Mouse (Mus musculus) lung, adult 2 months (tissue): Measurements from ENCODE around the gene Prl8a8. TPM values are rescaled to one million over a fixed set of nuclear protein-coding genes. Genes with fewer than 3 reads are reported as not detected.

Experiments
- DNase-seq: peaks from one replicate; pipeline ENCODE4 v3.0.0; 2022
- H3K4me1 ChIP-seq: fragments of 200-500 bp; 2 replicates; pipeline ENCODE4 v1.6.1; 2011; ENCODE audit warnings: low read length; ENCODE audit not compliant: control insufficient read depth, insufficient read depth
- H3K4me3 ChIP-seq: fragments of 200-500 bp; replicated peaks from 2 replicates; pipeline ENCODE3; 2011; ENCODE audit warnings: low read depth, mild to moderate bottlenecking, control low read depth, low read length; ENCODE audit errors: extremely low read depth
- CTCF ChIP-seq: fragments of 200-500 bp; IDR thresholded peaks from 2 replicates; pipeline ENCODE4 v1.5.1; 2011; ENCODE audit warnings: mild to moderate bottlenecking, low read length, control low read depth; ENCODE audit not compliant: insufficient read depth
- POLR2A ChIP-seq: fragments of 200-500 bp; IDR thresholded peaks from 2 replicates; pipeline ENCODE4 v1.6.1; 2011; ENCODE audit warnings: low read depth, mild to moderate bottlenecking, control low read depth, low read length, borderline replicate concordance; ENCODE audit errors: extremely low read depth
- WGBS: fragments of 180-500 bp; shearing (Covaris S2); methylation state at CpG from one replicate; pipeline ENCODE4 v1.1.7; 2018; 5-methylcytosine and 5-hydroxymethylcytosine counted together
- polyA plus RNA-seq: library from polyadenylated mRNA; depleted of rRNA; stranded (reverse); fragments of >200 nt; gene quantifications from 2 replicates; pipeline ENCODE4 v1.2.3, GENCODE M21; 2012; rRNA removed

Prl8a8 gene
- not detected in 2 replicates for polyA plus RNA-seq

GRCm38 (mm10) chr13:27513117-27513516 is at the start of gene Prl8a8:
Prl8a8 (minus strand) TSS chr13:27513217.
- WGBS, result 87% methylated on average over 4 of the region's 4 CpGs
- TF ChIP-seq CTCF (no peak), POLR2A (no peak)

GRCm38 (mm10) chr13:27553336-27553735 is 40.3 kb upstream of the Prl8a8 start:
- TF ChIP-seq POLR2A, result no peak
- TF ChIP-seq CTCF, result no peak

More at GRCm38 (mm10) chr13:27513117-27513516, at the start of gene Prl8a8:
- no peak for DNase-seq
- Histone ChIP-seq H3K4me1 (no peaks in the 10 kb centered on the region), H3K4me3 (no peak within 1 kb of the TSS)

GRCm38 (mm10) chr13:27523156-27523555 is 10.1 kb upstream of the Prl8a8 start:
- Histone ChIP-seq H3K4me3 (no peak overlapping the region), H3K4me1 (no peaks in the 10 kb centered on the region)
- WGBS, result 80% methylated on average over 4 of the region's 4 CpGs
- TF ChIP-seq CTCF (no peak), POLR2A (no peak)
- DNase-seq, result no peak

More at GRCm38 (mm10) chr13:27553336-27553735, 40.3 kb upstream of the Prl8a8 start:
- H3K4me1 ChIP-seq, result no peaks in the 10 kb centered on the region
- no peak for DNase-seq
- H3K4me3 ChIP-seq, result no peak overlapping the region

- WGBS, result 90% methylated on average over 1 of the region's 1 CpGs
- Histone ChIP-seq H3K4me3 (no peak overlapping the region), H3K4me1 (no peaks in the 10 kb centered on the region)
- no peak for DNase-seq
- no peak for TF ChIP-seq POLR2A
- no peak for TF ChIP-seq CTCF
These were observed 5.4 kb downstream of the Prl8a8 start for GRCm38 (mm10) chr13:27507645-27508044.

Other genes with a start within 250 kb of the Prl8a8 start
- not detected in 2 replicates for gene Prl6a1, start 200.6 kb downstream of the Prl8a8 start, polyA plus RNA-seq
- not detected in 2 replicates for gene Prl8a2, start 167.5 kb downstream of the Prl8a8 start, polyA plus RNA-seq
- not detected in 2 replicates for gene Prl2b1, start 122.4 kb downstream of the Prl8a8 start, polyA plus RNA-seq
- gene Prl8a6, start 74.5 kb downstream of the Prl8a8 start, polyA plus RNA-seq, result not detected in 2 replicates
- gene Prl8a9, start 51.4 kb upstream of the Prl8a8 start, polyA plus RNA-seq, result not detected in 2 replicates
- not detected in 2 replicates for gene Prl8a1, start 69.0 kb upstream of the Prl8a8 start, polyA plus RNA-seq
- not detected in 2 replicates for gene Prl7b1, start 97.4 kb upstream of the Prl8a8 start, polyA plus RNA-seq
- not detected in 2 replicates for gene Prl7a1, start 129.3 kb upstream of the Prl8a8 start, polyA plus RNA-seq
- not detected in 2 replicates for gene Prl7a2, start 154.8 kb upstream of the Prl8a8 start, polyA plus RNA-seq
- not detected in 2 replicates for gene Prl7d1, start 203.5 kb upstream of the Prl8a8 start, polyA plus RNA-seq